Comparison of ENCODE assay signal across 30 mouse cellular contexts in genomic region chr4:140857813-140858212, GRCm38 (mm10). TPM values are rescaled to one million over a fixed set of nuclear protein-coding genes. Genes with fewer than 3 reads are reported as not detected.
A peak's percentile ranks its signal among the peaks of the same experiment; 100 is the strongest.
DNase-seq lines count a peak whose midpoint lies in the region; ATAC-seq and TF ChIP-seq lines count a peak whose summit lies in the region.
"Had no signal": no experiment of that assay in that cellular context is flagged by ENCODE, and none has a peak within 500 bp of the region (broad histone marks: within the 10 kb centered on the region; RNA-seq: fewer than 3 reads in every experiment).

No protein-coding gene starts in this region.

- peak; percentile 97 for DNase-seq in liver, adult 2 months (ENCODE audit: extremely low read depth, low read depth, low spot score)
- DNase-seq in liver, postnatal 0 days, result no peak
- no peak for DNase-seq in midbrain, embryonic 10.5 days (ENCODE audit: low spot score)
- DNase-seq in midbrain, embryonic 11.5 days (ENCODE audit: low spot score, missing footprints), result no peak
- peak; percentile 68 for DNase-seq in fat pad, adult 2 months (ENCODE audit: extremely low read depth, low read depth, low spot score)
- no peak for DNase-seq in gastrocnemius, postnatal 25 days
- DNase-seq: adrenal gland, adult 8-10 months; adrenal gland, postnatal 25 days; cerebellum, adult 11-12 months; cerebellum, adult 8-10 months; cerebellum, postnatal 36 days; embryo, embryonic 11 days; forebrain, postnatal 0 days; gastrocnemius, adult 2 months; gastrocnemius, postnatal 36 days; heart, adult 2 months; heart, postnatal 14 days had no signal

- no peaks in the 10 kb centered on the region for H3K36me3 ChIP-seq in liver, adult 2 months (ENCODE audit: control insufficient read depth, insufficient read depth, low read length)
- H3K36me3 ChIP-seq in liver, postnatal 0 days (replicated peaks; ENCODE audit: insufficient read depth, low read length), result no peaks in the 10 kb centered on the region
- H3K36me3 ChIP-seq in midbrain, embryonic 10.5 days, result no peaks in the 10 kb centered on the region
- H3K36me3 ChIP-seq in midbrain, embryonic 11.5 days (ENCODE audit: control insufficient read depth, insufficient read depth, low read length), result no peaks in the 10 kb centered on the region
- H3K36me3 ChIP-seq in liver, embryonic 16.5 days (ENCODE audit: control insufficient read depth, insufficient read depth), result no peaks in the 10 kb centered on the region
- H3K36me3 ChIP-seq: embryonic facial prominence, embryonic 10.5 days; embryonic facial prominence, embryonic 13.5 days; forebrain, embryonic 10.5 days; heart, embryonic 10.5 days; heart, embryonic 13.5 days; hindbrain, embryonic 12.5 days; hindbrain, embryonic 15.5 days had no signal

- peaks cover 30% of the 10 kb centered on the region for H3K4me1 ChIP-seq in liver, adult 2 months (ENCODE audit: control insufficient read depth, insufficient read depth, low read length)
- H3K4me1 ChIP-seq in liver, postnatal 0 days (ENCODE audit: insufficient read depth), result peaks cover 66% of the 10 kb centered on the region
- H3K4me1 ChIP-seq in midbrain, embryonic 10.5 days, result peaks cover 14% of the 10 kb centered on the region
- H3K4me1 ChIP-seq in midbrain, embryonic 11.5 days (ENCODE audit: control insufficient read depth, insufficient read depth, low read length), result no peaks in the 10 kb centered on the region
- peaks cover 89% of the 10 kb centered on the region for H3K4me1 ChIP-seq in liver, embryonic 16.5 days (ENCODE audit: control insufficient read depth, low read depth, low read length)

- TF ChIP-seq EP300 in liver, postnatal 0 days (IDR thresholded peaks at IDR 0.05; ENCODE audit: low read depth), result no peak

- peak overlapping the region; percentile 21; the same call in 1 of the 2 replicates for H3K9ac ChIP-seq in liver, adult 2 months (ENCODE audit: low read depth, low read length)
- H3K9ac ChIP-seq in liver, postnatal 0 days (replicated peaks), result no peak overlapping the region
- no peak overlapping the region for H3K9ac ChIP-seq in midbrain, embryonic 11.5 days (ENCODE audit: low read length)
- H3K9ac ChIP-seq in liver, embryonic 16.5 days (ENCODE audit: low read depth, low read length), result peak overlapping the region; percentile 35; the same call in 1 of the 2 replicates
- H3K9ac ChIP-seq: embryonic facial prominence, embryonic 13.5 days; forebrain, postnatal 0 days; heart, embryonic 13.5 days; hindbrain, embryonic 12.5 days; hindbrain, embryonic 15.5 days had no signal

- H3K27me3 ChIP-seq in liver, adult 2 months (ENCODE audit: control insufficient read depth, insufficient read depth, low read length), result no peaks in the 10 kb centered on the region
- H3K27me3 ChIP-seq in liver, postnatal 0 days (ENCODE audit: insufficient read depth, low read length), result no peaks in the 10 kb centered on the region
- H3K27me3 ChIP-seq in midbrain, embryonic 10.5 days (ENCODE audit: low read depth, poor library complexity, severe bottlenecking), result no peaks in the 10 kb centered on the region; the same call in 1 of the 2 replicates
- no peaks in the 10 kb centered on the region for H3K27me3 ChIP-seq in midbrain, embryonic 11.5 days (ENCODE audit: control insufficient read depth, insufficient read depth, low read length)
- H3K27me3 ChIP-seq in liver, embryonic 16.5 days (ENCODE audit: control insufficient read depth, insufficient read depth, low read depth, low read length), result no peaks in the 10 kb centered on the region
- H3K27me3 ChIP-seq: embryonic facial prominence, embryonic 13.5 days; hindbrain, embryonic 12.5 days; hindbrain, embryonic 15.5 days had no signal

- whole genome bisulfite sequencing in liver, adult 2 months, result 17% methylated on average over 7 of the region's 7 CpGs
- 73% methylated on average over 7 of the region's 7 CpGs for WGBS in liver, postnatal 0 days (ENCODE audit: insufficient replicate concordance)
- WGBS in midbrain, embryonic 10.5 days, result 85% methylated on average over 7 of the region's 7 CpGs
- WGBS in midbrain, embryonic 11.5 days, result 86% methylated on average over 7 of the region's 7 CpGs
- 80% methylated on average over 7 of the region's 7 CpGs for WGBS in liver, embryonic 16.5 days (ENCODE audit: insufficient replicate concordance)

- no peaks in the 10 kb centered on the region for H3K9me3 ChIP-seq in liver, postnatal 0 days (ENCODE audit: low read length)
- no peaks in the 10 kb centered on the region for H3K9me3 ChIP-seq in midbrain, embryonic 10.5 days (replicated peaks)
- H3K9me3 ChIP-seq in midbrain, embryonic 11.5 days (ENCODE audit: control insufficient read depth, low read length), result no peaks in the 10 kb centered on the region
- H3K9me3 ChIP-seq in liver, embryonic 16.5 days (replicated peaks; ENCODE audit: control insufficient read depth, low read length), result no peaks in the 10 kb centered on the region
- H3K9me3 ChIP-seq: embryonic facial prominence, embryonic 10.5 days; embryonic facial prominence, embryonic 13.5 days; forebrain, embryonic 10.5 days; heart, embryonic 10.5 days; heart, embryonic 13.5 days; hindbrain, embryonic 12.5 days; hindbrain, embryonic 15.5 days had no signal

- H3K4me2 ChIP-seq in liver, postnatal 0 days (ENCODE audit: low read depth, low read length), result no peak overlapping the region
- no peak overlapping the region for H3K4me2 ChIP-seq in midbrain, embryonic 11.5 days
- H3K4me2 ChIP-seq in liver, embryonic 16.5 days (ENCODE audit: low read depth, low read length), result no peak overlapping the region
- H3K4me2 ChIP-seq: embryonic facial prominence, embryonic 13.5 days; heart, embryonic 13.5 days; hindbrain, embryonic 12.5 days; hindbrain, embryonic 15.5 days had no signal

- H3K27ac ChIP-seq in liver, adult 2 months (replicated peaks; ENCODE audit: insufficient read depth, low read depth, low read length), result no peak overlapping the region; the same call in 1 of the 2 replicates
- H3K27ac ChIP-seq in liver, postnatal 0 days (ENCODE audit: low read depth), result no peak overlapping the region
- H3K27ac ChIP-seq in midbrain, embryonic 10.5 days (replicated peaks), result 0 out of 2 replicates have a peak overlapping the region, but pooled peaks have one; percentile 28
- no peak overlapping the region for H3K27ac ChIP-seq in midbrain, embryonic 11.5 days (ENCODE audit: low read depth, low read length)
- H3K27ac ChIP-seq in liver, embryonic 16.5 days (ENCODE audit: low read length), result peak overlapping the region; percentile 79; the same call in 1 of the 2 replicates
- H3K27ac ChIP-seq: embryonic facial prominence, embryonic 10.5 days; embryonic facial prominence, embryonic 13.5 days; forebrain, embryonic 10.5 days; gastrocnemius, adult 2 months; heart, adult 2 months; heart, embryonic 10.5 days; heart, embryonic 13.5 days; hindbrain, embryonic 12.5 days; hindbrain, embryonic 15.5 days had no signal

- ATAC-seq in liver, postnatal 0 days, result no peak
- ATAC-seq in midbrain, embryonic 11.5 days (ENCODE audit: low FRiP score), result no peak
- no peak for ATAC-seq in liver, embryonic 16.5 days (ENCODE audit: low read depth)
- ATAC-seq: forebrain, embryonic 14.5 days; forebrain, postnatal 0 days had no signal

- H3K4me3 ChIP-seq in liver, adult 2 months (ENCODE audit: insufficient read depth, low read depth, low read length), result no peak overlapping the region
- H3K4me3 ChIP-seq in liver, postnatal 0 days (ENCODE audit: low read depth, low read length), result no peak overlapping the region
- no peak overlapping the region for H3K4me3 ChIP-seq in midbrain, embryonic 10.5 days
- no peak overlapping the region for H3K4me3 ChIP-seq in midbrain, embryonic 11.5 days (ENCODE audit: low read depth, low read length)
- no peak overlapping the region for H3K4me3 ChIP-seq in liver, embryonic 16.5 days (ENCODE audit: low read depth, low read length)
- H3K4me3 ChIP-seq: embryonic facial prominence, embryonic 10.5 days; embryonic facial prominence, embryonic 13.5 days; erythroblast, embryonic 14.5 days; forebrain, embryonic 10.5 days; gastrocnemius, adult 2 months; heart, adult 2 months; heart, embryonic 10.5 days; heart, embryonic 13.5 days; hindbrain, embryonic 12.5 days; hindbrain, embryonic 15.5 days had no signal

- TF ChIP-seq CTCF in liver, adult 2 months (IDR thresholded peaks at IDR 0.05; ENCODE audit: low read depth, low read length), result no peak
- no peak for TF ChIP-seq CTCF in liver, postnatal 0 days (IDR thresholded peaks at IDR 0.05; ENCODE audit: low read depth)

- no peak for TF ChIP-seq POLR2A in liver, adult 2 months (IDR thresholded peaks at IDR 0.05; ENCODE audit: extremely low read depth, insufficient read depth, low read length)

- H3K79me2 ChIP-seq in liver, adult 2 months (ENCODE audit: control insufficient read depth, insufficient read depth, low read length), result no peaks in the 10 kb centered on the region

RNA-seq across cellular contexts. Expression of gene Padi1, which starts 12.2 kb away (rescaled TPM):
- total RNA-seq in liver, adult 2 months (2014; rRNA removed), result not detected in 2 replicates
- polyA plus RNA-seq in liver, adult 2 months (2012; rRNA removed), result not detected in 2 replicates
- polyA plus RNA-seq in liver, postnatal 0 days (2015; fragmentation: Nextera tagmentation; extraction: Ambion mirVana), result 0.02 TPM in 1 of 2 replicates, not detected in the other
- polyA plus RNA-seq in midbrain, embryonic 10.5 days (2016; fragmentation: Nextera tagmentation; extraction: Ambion mirVana), result 0.04 and 0.06 TPM in 2 replicates
- 0.04 and 0.07 TPM in 2 replicates for polyA plus RNA-seq in midbrain, embryonic 11.5 days (2014; fragmentation: Nextera tagmentation; extraction: Ambion mirVana)
- 0.02 TPM in 1 of 2 replicates, not detected in the other for polyA plus RNA-seq in liver, embryonic 16.5 days (2015; fragmentation: Nextera tagmentation; extraction: Ambion mirVana)
- under 1 TPM; 0.08 to 0.11 TPM for total RNA-seq in gastrocnemius, postnatal 25 days (2021)
- total RNA-seq: adrenal gland, adult 8-10 months; adrenal gland, postnatal 25 days; granulocyte monocyte progenitor cell, adult 5-6 weeks; heart, adult 2 months; heart, postnatal 14 days had no signal
- polyA plus RNA-seq: erythroblast, embryonic 14.5 days; forebrain, embryonic 14.5 days had no signal

RNA-seq across cellular contexts. Expression of gene Padi3, which starts 47.4 kb away (rescaled TPM):
- not detected in 2 replicates for total RNA-seq in liver, adult 2 months (2014; rRNA removed)
- polyA plus RNA-seq in liver, adult 2 months (2012; rRNA removed), result not detected in 2 replicates
- polyA plus RNA-seq in liver, postnatal 0 days (2015; fragmentation: Nextera tagmentation; extraction: Ambion mirVana), result 0.06 and 0.11 TPM in 2 replicates
- polyA plus RNA-seq in midbrain, embryonic 10.5 days (2016; fragmentation: Nextera tagmentation; extraction: Ambion mirVana), result 0.10 and 0.15 TPM in 2 replicates
- polyA plus RNA-seq in midbrain, embryonic 11.5 days (2014; fragmentation: Nextera tagmentation; extraction: Ambion mirVana), result 0.06 TPM in 1 of 2 replicates, not detected in the other
- polyA plus RNA-seq in liver, embryonic 16.5 days (2015; fragmentation: Nextera tagmentation; extraction: Ambion mirVana), result 0.09 and 0.11 TPM in 2 replicates
- total RNA-seq in gastrocnemius, postnatal 25 days (2021), result 1 to 10 TPM; 1.8 to 3.1 TPM
- total RNA-seq: adrenal gland, adult 8-10 months; adrenal gland, postnatal 25 days; forebrain, postnatal 0 days had no signal
- polyA plus RNA-seq: cortical plate, adult 2 months; erythroblast, embryonic 14.5 days; forebrain, embryonic 14.5 days; heart, adult 2 months; hindbrain, embryonic 15.5 days; intestine, embryonic 14.5 days had no signal

RNA-seq across cellular contexts. Expression of gene Padi2, which starts 48.3 kb away (rescaled TPM):
- 0.09 and 0.13 TPM in 2 replicates for total RNA-seq in liver, adult 2 months (2014; rRNA removed)
- polyA plus RNA-seq in liver, adult 2 months (2012; rRNA removed), result 0.21 and 0.25 TPM in 2 replicates
- 1.9 and 2.1 TPM in 2 replicates for polyA plus RNA-seq in liver, postnatal 0 days (2015; fragmentation: Nextera tagmentation; extraction: Ambion mirVana)
- 0.15 and 1.4 TPM in 2 replicates for polyA plus RNA-seq in midbrain, embryonic 10.5 days (2016; fragmentation: Nextera tagmentation; extraction: Ambion mirVana)
- 0.47 and 0.49 TPM in 2 replicates for polyA plus RNA-seq in midbrain, embryonic 11.5 days (2014; fragmentation: Nextera tagmentation; extraction: Ambion mirVana)
- 1.6 and 1.7 TPM in 2 replicates for polyA plus RNA-seq in liver, embryonic 16.5 days (2015; fragmentation: Nextera tagmentation; extraction: Ambion mirVana)
- total RNA-seq in gastrocnemius, postnatal 25 days (2021), result 100 to 1,000 TPM; 148 to 165 TPM

Comparison
In these comparisons a context has a peak if more than half of its experiments do, and no peak if none do; other contexts are left out.
1. DNase-seq: peak in liver, adult 2 months (single experiment) and fat pad, adult 2 months (single experiment); none in liver, postnatal 0 days (single experiment), midbrain, embryonic 10.5 days (single experiment), midbrain, embryonic 11.5 days (single experiment) and gastrocnemius, postnatal 25 days (single experiment).
2. H3K27ac ChIP-seq: peak in midbrain, embryonic 10.5 days (single experiment) and liver, embryonic 16.5 days (single experiment); none in liver, adult 2 months (single experiment), liver, postnatal 0 days (single experiment) and midbrain, embryonic 11.5 days (single experiment).
3. H3K9ac ChIP-seq: peak in liver, adult 2 months (single experiment) and liver, embryonic 16.5 days (single experiment); none in liver, postnatal 0 days (single experiment) and midbrain, embryonic 11.5 days (single experiment).